Mouse (Mus musculus) gastrocnemius, postnatal 36 days (tissue): ENCODE data around the gene Olfr1393. TPM values are rescaled to one million over a fixed set of nuclear protein-coding genes. Genes with fewer than 3 reads are reported as not detected.

Source experiments
- DNase-seq, 2 experiments: peaks; one replicate each; pipeline ENCODE4 v3.0.0; 2022
- intact Hi-C: fragments of 180-260 bp; cut with DNase I; formaldehyde crosslinking; loops from one replicate; pipeline ENCODE4 v1.15.1; 2025
- total RNA-seq, 2 experiments: library from RNA; stranded (reverse); gene quantifications; 2 replicates each; pipeline ENCODE4 v1.2.3; 2021

Olfr1393 gene
- total RNA-seq, 2 experiments from 2014 or later, result not detected

DNA sequence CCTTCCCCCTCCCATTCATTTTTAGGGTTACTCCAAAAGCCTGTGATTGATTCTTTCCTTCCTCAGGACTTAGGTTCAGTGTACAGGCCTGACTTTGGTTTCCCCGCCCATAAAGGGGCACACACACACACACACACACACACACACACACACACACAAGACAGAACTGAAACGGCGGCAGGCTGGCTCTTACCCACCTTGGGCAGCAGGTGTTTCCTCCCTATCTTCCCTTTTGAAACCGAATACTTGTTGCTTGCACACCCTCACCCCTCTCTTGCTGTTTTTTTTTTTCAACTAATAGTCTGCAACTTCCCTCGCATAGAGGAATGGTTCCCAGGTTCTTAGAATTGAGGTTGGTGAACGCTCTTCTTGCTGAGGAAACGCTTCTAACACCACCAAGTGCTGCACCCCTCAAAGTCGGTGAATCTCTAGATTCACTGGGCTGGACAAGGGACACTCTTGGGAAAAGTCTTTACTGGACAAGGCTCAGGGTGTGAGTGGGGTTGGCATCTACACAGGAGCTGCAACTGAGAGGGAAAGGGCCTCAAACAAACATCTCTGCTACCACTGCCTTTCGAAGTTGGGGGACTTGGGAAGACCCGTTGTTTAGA, 28.2 kb upstream of the Olfr1393 start:
- DNase-seq, result no peak
- intact Hi-C loops, result loop anchor here (2.0 to 10.0 kb wide), 3 partner anchors 47 to 455 kb away; partner anchors contain the start of genes Irgm1 and Zfp62

DNA sequence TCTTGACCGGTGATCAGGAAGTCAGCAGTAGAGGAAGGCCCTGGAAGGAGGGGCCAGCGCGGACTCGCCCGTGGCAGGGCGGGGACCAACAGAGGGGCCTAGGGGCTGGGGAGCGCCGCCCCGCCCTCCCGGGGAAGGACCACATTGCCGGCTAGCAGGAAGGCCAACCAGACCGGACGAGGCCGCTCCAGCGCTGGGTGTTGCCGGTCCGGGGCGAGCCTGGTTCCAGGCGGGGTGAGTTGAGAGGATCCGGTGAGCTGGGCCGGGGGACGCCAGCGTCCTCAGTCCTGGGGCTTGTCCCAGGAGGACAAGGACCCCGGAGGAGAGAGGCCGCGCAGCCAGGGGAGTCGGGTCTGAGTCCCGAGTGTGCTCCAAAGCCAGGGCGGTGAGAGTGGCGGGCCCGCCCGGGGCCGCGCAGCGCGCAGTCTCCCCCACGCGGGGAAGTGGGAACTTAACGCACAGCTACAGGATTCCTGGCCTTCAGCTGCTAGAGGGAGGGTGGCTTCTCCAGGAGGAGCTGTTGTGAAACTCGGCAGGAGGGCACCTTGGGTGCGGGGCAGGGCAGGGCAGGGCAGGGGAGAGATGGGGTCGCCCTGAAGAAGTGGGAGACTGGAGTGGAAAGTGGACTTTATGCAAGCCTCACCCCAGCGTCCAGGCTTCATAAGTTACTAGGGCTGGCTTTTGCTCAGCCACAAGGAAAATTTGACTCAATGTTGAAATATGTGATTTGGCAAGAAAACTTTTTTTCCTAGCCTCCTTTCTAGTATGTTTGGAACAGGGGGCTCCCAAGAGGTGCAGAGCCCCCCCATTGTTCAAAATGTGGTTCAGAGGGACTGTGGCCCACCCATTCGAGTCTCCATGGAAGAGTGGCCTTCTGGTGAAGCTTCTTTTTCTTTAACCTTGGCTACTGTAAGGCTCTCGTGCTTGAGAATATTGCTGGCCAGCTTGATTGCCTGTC, 27.4 kb upstream of the Olfr1393 start:
- peak; percentile 88 to 89 for DNase-seq
- intact Hi-C loops, result loop anchor here (2.0 to 10.0 kb wide), 2 partner anchors 48 to 376 kb away; partner anchors contain the start of genes Irgm1 and Zfp62

DNA sequence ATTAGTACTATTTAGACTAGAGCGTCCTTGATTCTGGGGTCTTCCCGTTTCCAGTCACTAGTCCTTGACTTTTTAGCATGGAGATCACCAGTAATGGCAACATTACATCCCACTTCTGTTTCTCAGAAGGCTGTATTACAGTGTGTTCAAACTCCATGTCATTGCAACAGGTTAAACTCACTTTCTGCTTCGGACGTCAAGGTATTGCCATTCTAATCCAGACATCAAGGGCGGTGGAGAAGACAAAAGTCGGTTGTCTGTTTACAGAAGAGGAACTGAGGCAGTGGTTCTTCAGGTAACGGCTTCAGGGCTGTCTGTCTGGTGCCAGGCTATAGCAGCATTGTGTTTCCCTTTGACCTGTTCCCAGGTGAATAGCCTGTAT, 26.7 kb upstream of the Olfr1393 start:
- DNase-seq, result no peak
- intact Hi-C loops, result loop anchor here (2.0 to 10.0 kb wide), 2 partner anchors 49 to 377 kb away; partner anchors contain the start of genes Irgm1 and Zfp62

DNA sequence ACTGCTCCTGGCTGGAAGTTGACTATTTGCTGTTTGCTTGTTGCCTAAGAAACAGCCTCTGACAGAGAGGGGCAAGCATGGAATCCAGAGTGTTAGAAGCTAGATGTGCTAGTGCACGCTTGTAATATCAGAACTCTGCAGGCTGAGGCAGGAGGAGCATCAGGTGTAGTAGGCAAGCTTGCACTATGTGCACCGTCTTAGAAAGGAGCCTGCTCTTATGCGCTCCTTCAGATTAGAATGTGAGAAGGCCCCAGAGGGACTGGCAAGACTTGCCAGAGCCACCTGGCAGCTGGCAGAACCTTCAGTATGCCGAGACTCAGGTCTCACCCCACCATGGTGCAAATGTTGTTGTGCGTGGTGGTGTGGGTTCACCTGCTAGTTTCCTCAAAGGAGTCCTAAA, 26.1 kb upstream of the Olfr1393 start:
- no peak for DNase-seq
- intact Hi-C loops, result loop anchor here (10.0 kb wide), 1 partner anchor 377 kb away; the partner anchor contains the start of gene Irgm1

DNA sequence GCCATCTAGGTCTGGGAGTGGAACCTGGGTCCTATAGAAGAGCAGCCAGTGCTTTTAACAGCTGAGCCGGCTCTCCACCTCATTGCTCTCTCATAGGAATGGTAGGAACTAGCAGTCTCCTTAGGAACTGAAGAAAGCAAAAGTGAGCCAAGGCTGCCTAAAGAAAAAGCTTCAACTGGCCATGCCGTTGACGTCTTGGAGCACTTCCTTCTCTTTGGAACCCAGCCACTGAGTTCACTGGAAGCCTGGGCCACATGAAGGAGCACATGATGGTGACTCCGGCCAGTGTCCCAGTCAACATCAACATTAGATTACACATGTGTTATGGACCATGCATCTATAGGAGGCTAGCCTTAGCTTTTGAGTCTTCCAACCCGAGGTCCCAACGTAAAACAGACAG, 25.1 kb upstream of the Olfr1393 start:
- no peak for DNase-seq
- intact Hi-C loops, result loop anchor here (10.0 kb wide), 1 partner anchor 378 kb away; the partner anchor contains the start of gene Irgm1

DNA sequence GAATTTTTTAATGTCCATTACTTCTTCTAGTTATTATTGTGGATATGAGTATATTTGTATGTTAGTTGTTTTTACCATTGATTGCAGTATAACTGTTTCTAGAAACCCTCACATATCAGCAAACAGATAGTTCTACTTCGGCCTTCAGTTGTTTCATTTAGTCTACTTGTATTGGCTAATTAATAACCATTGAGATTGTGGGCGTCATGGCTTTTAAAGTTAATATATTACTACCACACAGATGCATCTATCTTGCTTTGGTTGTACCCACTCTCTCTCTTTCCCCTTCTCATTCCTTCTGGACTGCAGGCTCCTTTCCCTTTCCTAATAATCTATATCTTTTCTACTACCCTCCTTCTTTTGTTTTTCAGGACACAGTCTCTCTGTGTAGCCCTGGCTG, 18.8 kb upstream of the Olfr1393 start:
- intact Hi-C loops, result loop anchor here (10.0 kb wide), 1 partner anchor 384 kb away; the partner anchor contains the start of gene Irgm1
- DNase-seq, result no peak

DNA sequence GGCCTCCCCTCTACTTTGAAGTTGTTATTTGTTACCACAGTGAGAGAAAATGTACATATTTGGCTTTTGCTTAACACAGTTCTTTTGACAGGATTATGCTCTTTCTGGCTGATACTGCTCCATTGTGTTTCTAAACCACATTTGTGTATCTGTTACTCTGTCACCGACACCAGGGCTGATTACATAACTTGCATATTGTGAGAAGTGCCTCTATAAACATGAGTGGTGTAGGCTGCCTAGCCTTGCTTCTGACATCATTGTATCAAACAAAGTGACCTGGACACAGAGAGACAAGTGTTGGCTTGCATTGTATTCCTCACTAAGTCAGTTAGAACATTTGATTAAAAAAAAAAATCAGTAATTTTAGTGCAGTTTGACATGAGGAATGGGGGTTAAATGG, 18.3 kb upstream of the Olfr1393 start:
- DNase-seq, result no peak
- intact Hi-C loops, result loop anchor here (10.0 kb wide), 1 partner anchor 385 kb away; the partner anchor contains the start of gene Irgm1

DNA sequence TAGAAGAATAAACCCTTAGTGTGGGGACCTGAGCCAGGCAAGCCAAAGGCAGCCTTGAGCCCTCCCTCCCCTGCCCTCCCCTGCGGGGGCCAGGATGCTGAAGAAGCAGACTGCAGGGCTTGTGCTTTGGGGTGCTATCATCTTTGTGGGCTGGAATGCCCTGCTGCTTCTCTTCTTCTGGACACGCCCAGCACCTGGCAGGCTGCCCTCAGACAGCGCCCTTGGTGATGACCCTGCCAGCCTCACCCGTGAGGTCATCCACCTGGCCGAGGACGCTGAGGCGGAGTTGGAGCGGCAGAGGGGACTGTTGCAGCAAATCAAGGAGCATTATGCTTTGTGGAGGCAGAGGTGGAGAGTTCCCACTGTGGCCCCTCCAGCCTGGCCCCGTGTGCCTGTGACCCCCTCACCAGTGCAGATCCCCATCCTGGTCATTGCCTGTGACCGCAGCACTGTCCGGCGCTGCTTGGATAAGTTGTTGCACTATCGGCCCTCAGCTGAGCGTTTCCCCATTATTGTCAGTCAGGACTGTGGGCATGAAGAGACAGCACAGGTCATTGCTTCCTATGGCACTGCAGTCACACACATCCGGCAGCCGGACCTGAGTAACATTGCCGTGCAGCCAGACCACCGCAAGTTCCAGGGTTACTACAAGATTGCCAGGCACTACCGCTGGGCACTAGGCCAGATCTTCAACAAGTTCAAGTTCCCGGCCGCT, 17.3 kb upstream of the Olfr1393 start:
- no peak for DNase-seq
- intact Hi-C loops, result no loop called here

DNA sequence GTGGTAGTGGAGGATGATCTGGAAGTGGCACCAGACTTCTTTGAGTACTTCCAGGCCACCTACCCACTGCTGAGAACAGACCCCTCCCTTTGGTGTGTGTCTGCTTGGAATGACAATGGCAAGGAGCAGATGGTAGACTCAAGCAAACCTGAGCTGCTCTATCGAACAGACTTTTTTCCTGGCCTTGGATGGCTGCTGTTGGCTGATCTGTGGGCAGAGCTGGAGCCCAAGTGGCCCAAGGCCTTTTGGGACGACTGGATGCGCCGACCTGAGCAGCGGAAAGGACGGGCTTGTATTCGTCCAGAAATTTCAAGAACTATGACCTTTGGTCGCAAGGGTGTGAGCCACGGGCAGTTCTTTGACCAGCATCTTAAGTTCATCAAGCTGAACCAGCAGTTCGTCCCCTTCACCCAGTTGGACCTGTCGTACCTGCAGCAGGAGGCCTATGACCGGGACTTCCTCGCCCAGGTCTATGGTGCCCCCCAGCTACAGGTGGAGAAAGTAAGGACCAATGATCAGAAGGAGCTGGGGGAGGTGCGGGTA, 16.7 kb upstream of the Olfr1393 start:
- DNase-seq, result no peak
- intact Hi-C loops, result no loop called here

DNA sequence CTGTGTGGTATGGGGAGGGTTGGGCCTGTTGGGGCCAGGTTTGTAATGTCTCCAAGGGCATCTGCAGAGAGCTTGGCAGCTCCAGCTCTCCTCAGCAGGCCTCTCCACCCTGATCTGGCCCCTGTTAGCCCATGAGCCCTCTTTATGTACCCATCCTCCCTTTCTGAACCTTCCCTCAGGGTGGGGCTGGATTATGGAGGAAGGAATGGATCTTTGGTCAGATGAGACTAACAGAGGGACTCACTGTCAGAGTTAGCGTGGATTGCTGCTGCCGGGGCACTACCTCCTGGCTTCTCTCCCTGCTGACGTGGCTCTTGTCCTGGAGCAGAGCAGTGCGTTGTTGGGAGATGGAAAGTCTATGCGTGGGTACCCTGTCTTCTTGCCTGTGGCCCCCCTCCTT, 15.8 kb upstream of the Olfr1393 start:
- intact Hi-C loops, result no loop called here

DNA sequence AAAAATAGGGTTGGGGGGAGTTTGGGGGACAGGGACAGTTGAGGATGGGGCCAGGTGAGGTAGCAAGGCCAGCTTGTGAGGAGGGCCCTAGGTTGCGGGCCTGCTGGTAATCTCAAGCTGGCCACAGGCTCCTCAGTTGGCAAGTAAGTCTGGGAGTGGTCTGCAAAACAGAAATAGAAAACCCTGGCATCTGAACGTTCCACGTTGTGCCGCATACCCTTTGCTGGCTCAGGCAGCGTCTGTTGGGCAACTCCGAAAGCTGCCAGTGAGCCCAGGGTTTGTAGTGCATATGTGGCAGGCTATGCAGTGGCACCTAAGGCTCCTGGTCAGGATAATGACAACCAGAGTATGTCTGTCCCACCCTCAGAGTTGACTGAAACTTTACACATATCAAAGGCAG, 15.0 kb upstream of the Olfr1393 start:
- intact Hi-C loops, result no loop called here
- no peak for DNase-seq

More for the DNA sequence above, 15.8 kb upstream of the Olfr1393 start:
- no peak for DNase-seq

DNA sequence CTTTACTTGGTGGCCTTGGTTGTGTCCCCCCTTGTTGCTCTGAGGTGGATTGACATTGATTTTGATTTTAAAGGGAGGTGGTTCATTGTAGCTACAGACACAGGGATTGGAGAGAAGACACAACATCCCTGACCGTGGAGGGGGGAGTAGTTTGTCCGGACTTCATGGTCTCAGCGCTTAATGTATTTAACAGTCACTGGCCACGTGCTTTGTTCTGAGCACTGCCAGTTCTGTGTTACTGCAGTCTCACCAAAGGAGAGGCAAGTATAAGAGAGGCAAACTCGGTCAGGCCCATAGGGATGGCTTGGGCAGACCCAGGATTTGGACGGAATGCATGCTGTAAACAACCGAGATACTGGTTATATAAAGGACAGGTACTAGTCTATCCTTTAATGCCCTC, 14.0 kb upstream of the Olfr1393 start:
- intact Hi-C loops, result no loop called here
- no peak for DNase-seq

DNA sequence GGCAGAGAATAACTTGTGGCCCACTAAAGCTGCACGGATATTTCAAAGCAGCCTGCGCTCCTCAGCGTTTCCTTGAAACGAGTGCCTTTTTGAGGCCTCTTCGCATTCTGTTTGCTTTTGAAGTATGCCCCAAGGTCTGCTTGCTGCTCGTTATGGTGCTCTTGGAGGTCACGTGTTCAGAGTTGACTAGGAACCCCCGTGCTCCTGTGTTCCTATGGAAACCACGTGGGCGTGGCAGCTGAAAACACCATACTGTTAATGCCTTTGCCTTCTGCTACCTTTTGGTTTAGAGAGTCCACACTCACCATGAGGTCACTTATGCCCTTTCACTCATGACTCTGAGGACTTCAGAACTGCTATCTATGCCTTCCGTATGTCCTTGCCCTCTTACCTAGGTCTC, 13.5 kb upstream of the Olfr1393 start:
- no peak for DNase-seq
- intact Hi-C loops, result no loop called here

DNA sequence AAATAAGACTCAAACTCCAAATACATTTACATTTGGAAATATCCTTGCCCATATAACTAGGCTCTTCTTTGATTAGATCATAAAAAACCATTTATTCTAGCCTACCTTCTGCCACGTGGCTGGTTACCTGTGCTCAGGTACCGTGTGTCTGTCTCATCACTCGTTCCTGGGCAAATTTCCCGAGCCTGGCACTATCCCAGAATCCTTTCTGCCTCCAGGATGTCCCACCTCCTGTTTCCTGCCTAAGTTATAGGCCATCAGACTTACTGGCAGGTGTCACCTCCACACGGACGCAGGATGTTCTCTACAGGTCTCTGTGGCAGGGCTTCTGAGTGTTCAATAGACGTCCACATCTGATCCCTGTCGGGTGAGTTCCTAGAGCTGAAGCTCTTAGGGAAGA, 13.0 kb upstream of the Olfr1393 start:
- intact Hi-C loops, result no loop called here
- DNase-seq, result no peak

DNA sequence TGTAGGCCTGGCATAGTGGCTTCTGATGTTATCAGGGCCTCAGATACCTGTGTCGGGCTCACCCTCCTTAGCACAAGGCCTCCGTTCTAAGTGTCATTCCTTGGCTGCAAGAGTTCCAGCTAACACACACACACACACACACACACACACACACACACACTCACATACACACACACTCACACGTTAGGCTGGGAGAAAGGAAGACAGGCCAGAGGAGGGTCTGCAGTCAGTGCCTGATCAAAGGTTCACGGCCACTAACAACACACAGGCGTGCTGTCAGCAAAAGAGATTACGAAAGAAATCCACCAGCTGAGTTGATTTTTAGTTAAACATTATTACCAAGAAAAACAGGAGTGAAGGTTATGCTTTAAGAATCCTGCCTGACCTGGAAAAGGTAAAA, 11.4 kb upstream of the Olfr1393 start:
- no peak for DNase-seq
- intact Hi-C loops, result no loop called here

DNA sequence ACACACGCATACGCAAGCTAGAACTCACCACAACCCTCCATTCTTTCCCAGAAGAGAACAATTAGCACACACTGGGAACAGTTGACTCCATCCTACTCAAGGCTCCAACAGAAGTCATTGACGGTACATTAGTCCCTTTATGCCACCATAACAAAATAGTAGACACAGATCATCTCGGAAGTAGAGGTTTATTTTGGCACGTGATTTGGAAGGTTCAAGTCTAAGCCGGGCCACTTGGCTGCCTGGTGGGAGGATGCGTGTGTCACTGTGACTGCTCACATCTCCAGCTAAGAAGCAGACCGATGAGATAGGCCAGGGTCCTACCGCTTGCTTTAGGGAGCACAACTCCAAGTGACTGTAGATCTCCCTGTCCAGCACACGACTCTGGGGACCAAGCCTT, 10.8 kb upstream of the Olfr1393 start:
- intact Hi-C loops, result no loop called here
- no peak for DNase-seq

DNA sequence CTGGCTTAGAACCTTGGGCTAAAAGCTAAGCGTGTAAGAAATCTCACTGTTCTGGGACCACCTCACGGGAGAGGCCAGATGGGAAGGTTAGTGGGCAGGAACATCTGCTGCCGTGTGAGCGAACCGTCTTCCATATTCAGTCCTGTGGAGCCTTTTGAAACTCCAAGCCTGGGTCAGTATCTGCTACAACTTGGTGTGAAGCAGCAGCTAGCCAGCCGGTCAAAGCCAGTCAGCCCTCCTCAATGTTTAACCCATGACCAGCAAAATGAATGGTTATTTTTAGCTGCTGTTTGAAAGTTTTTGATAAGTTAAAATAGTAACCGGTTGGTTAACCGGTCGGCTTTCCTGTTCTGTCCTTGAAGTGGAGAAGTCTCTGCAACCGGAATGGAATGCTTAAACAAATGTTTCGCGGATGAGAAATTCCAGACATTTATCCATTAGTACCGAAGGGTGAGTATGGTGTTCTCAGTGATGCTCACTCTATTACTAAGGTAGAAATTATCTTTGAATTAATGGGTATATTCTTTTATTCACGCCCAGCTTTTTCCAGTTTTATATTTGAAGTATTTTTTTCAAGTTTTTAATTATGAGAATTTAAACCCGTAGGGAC, 10.0 kb upstream of the Olfr1393 start:
- no peak for DNase-seq
- intact Hi-C loops, result no loop called here

DNA sequence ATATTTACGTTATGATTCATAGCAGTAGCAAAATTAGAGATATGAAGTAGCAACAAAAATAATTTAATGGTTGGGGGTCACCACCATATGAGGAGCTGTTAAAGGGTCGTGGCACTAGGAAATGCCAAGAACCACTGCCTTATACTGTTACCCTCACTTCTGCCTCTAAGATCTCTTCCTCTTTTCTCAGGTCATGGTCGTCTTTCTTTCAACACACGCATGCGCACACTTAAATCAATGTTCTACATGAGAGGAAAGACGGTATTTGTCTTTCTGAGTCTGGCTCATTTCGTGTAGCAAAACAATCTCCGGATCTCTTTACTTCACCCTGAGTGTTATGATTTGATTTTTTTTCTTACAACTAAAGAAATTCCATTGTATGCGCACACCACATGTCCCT, 8.3 kb upstream of the Olfr1393 start:
- intact Hi-C loops, result no loop called here

DNA sequence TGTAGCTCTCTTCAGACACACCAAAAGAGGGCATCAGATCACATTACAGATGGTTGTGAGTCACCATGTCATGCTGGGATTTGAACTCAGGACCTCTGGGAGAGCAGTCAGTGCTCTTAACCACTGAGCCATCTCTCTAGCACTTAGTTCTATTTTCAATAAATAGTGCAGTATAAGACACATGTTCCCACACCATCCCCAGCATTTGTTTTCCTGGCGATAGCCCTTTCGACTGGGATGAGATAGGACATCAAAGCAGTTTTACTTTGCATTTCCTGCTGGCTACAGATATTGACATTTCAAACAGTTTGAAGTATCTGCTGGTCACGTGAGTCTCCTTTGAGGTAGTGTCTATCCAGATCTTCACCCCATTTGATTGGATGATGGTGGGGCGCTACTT, 7.7 kb upstream of the Olfr1393 start:
- DNase-seq, result no peak
- intact Hi-C loops, result no loop called here

More for the DNA sequence above, 8.3 kb upstream of the Olfr1393 start:
- DNase-seq, result no peak

DNA sequence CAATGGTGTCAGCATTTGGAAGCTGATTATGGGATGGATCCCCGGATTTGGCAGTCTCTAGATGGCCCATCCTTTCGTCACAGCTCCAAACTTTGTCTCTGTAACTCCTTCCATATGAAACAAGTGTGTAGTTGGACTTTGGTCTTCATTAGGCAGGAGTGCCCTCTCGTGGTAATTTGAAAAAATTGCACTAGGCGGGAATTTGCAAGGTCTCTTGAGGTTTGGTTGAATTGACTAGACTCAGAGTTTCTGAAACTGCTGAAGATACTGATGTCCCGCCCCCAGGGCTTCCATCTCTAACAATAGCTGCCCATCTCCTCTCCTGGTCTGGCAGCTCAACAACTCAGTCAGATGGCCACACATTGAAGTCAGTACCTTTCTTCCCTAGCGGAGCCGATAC, 6.8 kb upstream of the Olfr1393 start:
- DNase-seq, result no peak
- intact Hi-C loops, result no loop called here
